8 mouse cellular contexts compared by ENCODE assay signal in the genomic region with DNA sequence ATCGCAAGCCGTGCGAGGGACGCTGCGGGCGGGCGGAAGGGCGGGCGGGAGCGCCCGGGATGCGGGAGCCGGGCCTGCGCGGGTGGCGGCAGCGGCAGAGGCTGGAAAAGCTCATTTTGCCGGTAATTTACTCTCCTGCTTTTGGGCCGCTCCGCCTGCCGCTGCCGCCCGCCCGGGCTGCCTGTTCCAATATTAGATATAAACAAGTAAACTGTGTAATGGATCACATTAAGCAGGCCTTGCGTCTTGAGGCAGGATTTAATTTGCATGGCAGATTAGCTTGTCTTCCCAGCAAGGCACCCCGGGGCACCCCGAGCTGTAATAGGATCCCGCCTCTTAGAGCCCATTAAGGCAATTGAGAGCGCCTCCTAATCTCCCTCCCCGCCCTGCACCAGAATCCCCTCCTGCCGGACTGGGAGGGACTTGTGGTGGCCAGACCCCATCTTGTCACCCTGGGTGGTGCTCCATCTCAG. TPM values are rescaled to one million over a fixed set of nuclear protein-coding genes. Genes with fewer than 3 reads are reported as not detected.
DNase-seq lines count a peak whose midpoint lies in the region; ATAC-seq and TF ChIP-seq lines count a peak whose summit lies in the region.

No protein-coding gene starts in this region.

- H3K4me3 ChIP-seq in gastrocnemius, adult 2 months: peak overlapping the region; percentile 72
- H3K4me3 ChIP-seq in hindbrain, embryonic 16.5 days (ENCODE audit: low read length): peak overlapping the region; percentile 37
- no peak overlapping the region for H3K4me3 ChIP-seq in liver, embryonic 14.5 days (ENCODE audit: insufficient read depth in 1 of 2, low read depth in 2 of 2, low read length in 2 of 2)
- H3K4me3 ChIP-seq in small intestine, adult 2 months (ENCODE audit: low read depth, low read length): peak overlapping the region; percentile 19; the same call in 1 of the 2 replicates

- DNase-seq in adrenal gland, postnatal 14 days: peak; percentile 51
- no peak for DNase-seq in adrenal gland, postnatal 4 days (ENCODE audit: low spot score in 2 of 2)
- DNase-seq in cerebellum, adult 8-10 months: peak; percentile 20
- DNase-seq in gastrocnemius, adult 2 months: peak; percentile 70
- DNase-seq in liver, embryonic 14.5 days (ENCODE audit: low read depth in 3 of 3, low spot score in 3 of 3): no peak
- DNase-seq in thymus, adult 18-20 months: no peak

- peak overlapping the region; percentile 65 for H3K9ac ChIP-seq in hindbrain, embryonic 16.5 days (ENCODE audit: low read depth, low read length)
- no peak overlapping the region for H3K9ac ChIP-seq in liver, embryonic 14.5 days (replicated peaks)

- peak overlapping the region; percentile 68 for H3K4me2 ChIP-seq in hindbrain, embryonic 16.5 days (ENCODE audit: low read length)
- peak overlapping the region; percentile 16; the same call in 1 of the 2 replicates for H3K4me2 ChIP-seq in liver, embryonic 14.5 days (ENCODE audit: low read depth)

- peak; percentile 74 for ATAC-seq in hindbrain, embryonic 16.5 days
- ATAC-seq in liver, embryonic 14.5 days (ENCODE audit: insufficient read depth): no peak

- no peaks in the 10 kb centered on the region for H3K36me3 ChIP-seq in hindbrain, embryonic 16.5 days (ENCODE audit: control insufficient read depth, insufficient read depth, low read length)
- no peaks in the 10 kb centered on the region for H3K36me3 ChIP-seq in liver, embryonic 14.5 days (replicated peaks; ENCODE audit: control insufficient read depth, insufficient read depth, low read depth)
- H3K36me3 ChIP-seq in small intestine, adult 2 months (ENCODE audit: control insufficient read depth, insufficient read depth, low read length): no peaks in the 10 kb centered on the region

- no peak for TF ChIP-seq POLR2A in small intestine, adult 2 months (IDR thresholded peaks at IDR 0.05; ENCODE audit: low read depth, low read length)

- peaks cover 10% of the 10 kb centered on the region for H3K4me1 ChIP-seq in hindbrain, embryonic 16.5 days (ENCODE audit: control insufficient read depth, insufficient read depth, low read depth, low read length)
- H3K4me1 ChIP-seq in liver, embryonic 14.5 days (replicated peaks; ENCODE audit: control insufficient read depth in 2 of 2, insufficient read depth in 2 of 2, low read length in 1 of 2): no peaks in the 10 kb centered on the region
- H3K4me1 ChIP-seq in small intestine, adult 2 months (ENCODE audit: control insufficient read depth, insufficient read depth, insufficient read length, low read length): no peaks in the 10 kb centered on the region

- TF ChIP-seq EP300 in liver, embryonic 14.5 days (IDR thresholded peaks at IDR 0.05; ENCODE audit: low read depth): no peak

- WGBS in hindbrain, embryonic 16.5 days: 2% methylated on average over 31 of the region's 31 CpGs
- 4% methylated on average over 31 of the region's 31 CpGs for WGBS in liver, embryonic 14.5 days (ENCODE audit: insufficient replicate concordance)
- 5% methylated on average over 31 of the region's 31 CpGs for WGBS in small intestine, adult 2 months

- no peaks in the 10 kb centered on the region for H3K9me3 ChIP-seq in hindbrain, embryonic 16.5 days (ENCODE audit: control insufficient read depth, low read length)
- no peaks in the 10 kb centered on the region for H3K9me3 ChIP-seq in liver, embryonic 14.5 days (ENCODE audit: control insufficient read depth, low read length)

- H3K27ac ChIP-seq in gastrocnemius, adult 2 months: peak overlapping the region; percentile 63
- H3K27ac ChIP-seq in hindbrain, embryonic 16.5 days (ENCODE audit: low read depth, low read length): peak overlapping the region; percentile 73
- no peak overlapping the region for H3K27ac ChIP-seq in liver, embryonic 14.5 days
- no peak overlapping the region for H3K27ac ChIP-seq in small intestine, adult 2 months (ENCODE audit: insufficient read depth, low read depth, low read length)

- peaks cover 14% of the 10 kb centered on the region for H3K27me3 ChIP-seq in hindbrain, embryonic 16.5 days (replicated peaks; ENCODE audit: control insufficient read depth, insufficient read depth, low read length)
- peaks cover 35% of the 10 kb centered on the region for H3K27me3 ChIP-seq in liver, embryonic 14.5 days (ENCODE audit: control insufficient read depth, insufficient read depth, low read length)
- peaks cover 21% of the 10 kb centered on the region for H3K27me3 ChIP-seq in small intestine, adult 2 months (ENCODE audit: control insufficient read depth, insufficient read depth, low read length)

- intact Hi-C loops in gastrocnemius, adult 2 months (cut with DNase I): loop anchor here (10.0 kb wide), 1 partner anchor 128 kb away; the partner anchor contains the start of gene Pax2

- TF ChIP-seq CTCF in gastrocnemius, adult 2 months (IDR thresholded peaks at IDR 0.05): no peak
- TF ChIP-seq CTCF in liver, embryonic 14.5 days (IDR thresholded peaks at IDR 0.05; ENCODE audit: low read depth): no peak
- no peak for TF ChIP-seq CTCF in small intestine, adult 2 months (IDR thresholded peaks at IDR 0.05; ENCODE audit: extremely low read depth, insufficient read length, insufficient replicate concordance, low read depth, low read length)

RNA-seq across cellular contexts. Expression of gene Slf2, which starts 48.4 kb away (rescaled TPM):
- 24.2 and 28.2 TPM in 2 replicates for total RNA-seq in adrenal gland, postnatal 14 days (2021)
- total RNA-seq in adrenal gland, postnatal 4 days (2021): 10 to 100 TPM; 38.4 to 39.8 TPM
- 10 to 100 TPM; 11.9 to 14.5 TPM for total RNA-seq in gastrocnemius, adult 2 months (2021)
- 26.7 and 27.8 TPM in 2 replicates for polyA plus RNA-seq in hindbrain, embryonic 16.5 days (2015; fragmentation: Nextera tagmentation; extraction: Ambion mirVana)
- 5.6 and 8.6 TPM in 2 replicates for polyA plus RNA-seq in liver, embryonic 14.5 days (2012; rRNA removed)
- polyA plus RNA-seq in liver, embryonic 14.5 days (2014; fragmentation: Nextera tagmentation; extraction: Ambion mirVana): 11.1 and 12.5 TPM in 2 replicates
- polyA plus RNA-seq in small intestine, adult 2 months (2012; rRNA removed): 38.5 and 43.9 TPM in 2 replicates

Comparison
In these comparisons a context has a peak if more than half of its experiments do, and no peak if none do; other contexts are left out.
1. DNase-seq: peak in adrenal gland, postnatal 14 days (single experiment), cerebellum, adult 8-10 months (single experiment) and gastrocnemius, adult 2 months (single experiment); none in adrenal gland, postnatal 4 days (0 of 2), liver, embryonic 14.5 days (0 of 3) and thymus, adult 18-20 months (0 of 2).
2. H3K27ac ChIP-seq: peak in gastrocnemius, adult 2 months (single experiment) and hindbrain, embryonic 16.5 days (single experiment); none in liver, embryonic 14.5 days (single experiment) and small intestine, adult 2 months (single experiment).
3. H3K4me3 ChIP-seq: peak in gastrocnemius, adult 2 months (single experiment), hindbrain, embryonic 16.5 days (single experiment) and small intestine, adult 2 months (single experiment); none in liver, embryonic 14.5 days (0 of 2).